Mouse (Mus musculus): ENCODE data around the gene Tkfc. TPM values are rescaled to one million over a fixed set of nuclear protein-coding genes. Genes with fewer than 3 reads are reported as not detected.

Tkfc gene
- polyA plus RNA-seq, 1 experiment = 21.0 TPM

Other genes with a start within 250 kb of the Tkfc start
- 2.3 and 2.4 TPM in 2 replicates for gene Syt7, start 216.6 kb downstream of the Tkfc start, polyA plus RNA-seq (2012; rRNA removed)
- 3.9 and 6.8 TPM in 2 replicates for gene Lrrc10b, start 148.2 kb downstream of the Tkfc start, polyA plus RNA-seq (2012; rRNA removed)
- gene Ppp1r32, start 122.7 kb downstream of the Tkfc start, polyA plus RNA-seq (2012; rRNA removed) = 1.9 and 2.9 TPM in 2 replicates
- 33.6 and 39.9 TPM in 2 replicates for gene Cpsf7, start 80.4 kb downstream of the Tkfc start, polyA plus RNA-seq (2012; rRNA removed)
- gene Sdhaf2, start 79.5 kb downstream of the Tkfc start, polyA plus RNA-seq (2012; rRNA removed) = 35.1 and 37.9 TPM in 2 replicates
- 36.5 and 51.1 TPM in 2 replicates for gene Tmem216, start 49.4 kb downstream of the Tkfc start, polyA plus RNA-seq (2012; rRNA removed)
- 29.9 and 33.4 TPM in 2 replicates for gene Cyb561a3, start 28.5 kb downstream of the Tkfc start, polyA plus RNA-seq (2012; rRNA removed)
- 10.9 and 12.0 TPM in 2 replicates for gene Tmem138, start 28.3 kb downstream of the Tkfc start, polyA plus RNA-seq (2012; rRNA removed)
- 168 and 176 TPM in 2 replicates for gene Ddb1, start 327 bp downstream of the Tkfc start, polyA plus RNA-seq (2012; rRNA removed)
- 0.60 and 1.3 TPM in 2 replicates for gene Vwce, start 28.6 kb upstream of the Tkfc start, polyA plus RNA-seq (2012; rRNA removed)
- 0.31 TPM in 1 of 2 replicates, not detected in the other for gene Pga5, start 72.4 kb upstream of the Tkfc start, polyA plus RNA-seq (2012; rRNA removed)
- 25.5 and 30.3 TPM in 2 replicates for gene Vps37c, start 83.1 kb upstream of the Tkfc start, polyA plus RNA-seq (2012; rRNA removed)
- 0.80 and 0.92 TPM in 2 replicates for gene Cd5, start 133.3 kb upstream of the Tkfc start, polyA plus RNA-seq (2012; rRNA removed)
- 0.32 and 0.33 TPM in 2 replicates for gene Cd6, start 224.4 kb upstream of the Tkfc start, polyA plus RNA-seq (2012; rRNA removed)
- gene Slc15a3, start 234.1 kb upstream of the Tkfc start, polyA plus RNA-seq (2012; rRNA removed) = 3.9 and 6.3 TPM in 2 replicates